Mouse (Mus musculus): Measurements from ENCODE around the gene Vps13d. TPM values are rescaled to one million over a fixed set of nuclear protein-coding genes. Genes with fewer than 3 reads are reported as not detected.

The Vps13d gene
- polyA plus RNA-seq, 1 experiment from 2014 or later, result 3.5 TPM

GRCm38 (mm10) chr4:145016669-145017068 is 178.1 kb downstream of the Vps13d start:
- Histone ChIP-seq H3K27ac (replicated peaks) (no peak overlapping the region), H3K4me1 (replicated peaks) (peaks cover 16% of the 10 kb centered on the region), H3K36me3 (replicated peaks) (peaks cover 48% of the 10 kb centered on the region), H3K27me3 (no peaks in the 10 kb centered on the region), H3K4me2 (no peak overlapping the region), H3K4me3 (replicated peaks) (no peak overlapping the region), H3K9me3 (replicated peaks) (no peaks in the 10 kb centered on the region), H3K9ac (no peak overlapping the region)
- 78% methylated on average over 1 of the region's 1 CpGs for WGBS (ENCODE audit: insufficient replicate concordance)
- no peak for ATAC-seq (ENCODE audit: insufficient read depth)

- ATAC-seq (ENCODE audit: insufficient read depth), result no peak
- Histone ChIP-seq H3K27ac (replicated peaks) (no peak overlapping the region), H3K27me3 (no peaks in the 10 kb centered on the region), H3K4me3 (replicated peaks) (no peak overlapping the region), H3K36me3 (replicated peaks) (peaks cover 45% of the 10 kb centered on the region), H3K9ac (no peak overlapping the region), H3K4me1 (replicated peaks) (peaks cover 23% of the 10 kb centered on the region), H3K4me2 (no peak overlapping the region), H3K9me3 (replicated peaks) (no peaks in the 10 kb centered on the region)
- 76% methylated on average over 4 of the region's 4 CpGs for WGBS (ENCODE audit: insufficient replicate concordance)
Observed at GRCm38 (mm10) chr4:145014632-145014960, 180.2 kb downstream of the Vps13d start.

- Histone ChIP-seq H3K4me3 (replicated peaks) (no peak overlapping the region), H3K4me2 (no peak overlapping the region), H3K9ac (no peak overlapping the region), H3K36me3 (replicated peaks) (peaks cover 40% of the 10 kb centered on the region), H3K27ac (replicated peaks) (no peak overlapping the region), H3K4me1 (replicated peaks) (peaks cover 25% of the 10 kb centered on the region), H3K27me3 (no peaks in the 10 kb centered on the region), H3K9me3 (replicated peaks) (no peaks in the 10 kb centered on the region)
- 71% methylated on average over 7 of the region's 7 CpGs for WGBS (ENCODE audit: insufficient replicate concordance)
- ATAC-seq (ENCODE audit: insufficient read depth), result no peak
Observed at GRCm38 (mm10) chr4:145013760-145014631, 180.8 kb downstream of the Vps13d start.

GRCm38 (mm10) chr4:145013187-145013586 is 181.6 kb downstream of the Vps13d start:
- Histone ChIP-seq H3K4me2 (no peak overlapping the region), H3K27ac (replicated peaks) (no peak overlapping the region), H3K4me1 (replicated peaks) (peaks cover 21% of the 10 kb centered on the region), H3K4me3 (replicated peaks) (no peak overlapping the region), H3K27me3 (no peaks in the 10 kb centered on the region), H3K36me3 (replicated peaks) (peaks cover 40% of the 10 kb centered on the region), H3K9ac (no peak overlapping the region), H3K9me3 (replicated peaks) (no peaks in the 10 kb centered on the region)
- WGBS (ENCODE audit: insufficient replicate concordance), result 73% methylated on average over 4 of the region's 4 CpGs
- ATAC-seq (ENCODE audit: insufficient read depth), result no peak

GRCm38 (mm10) chr4:145011156-145011555 is 183.6 kb downstream of the Vps13d start:
- no peak for ATAC-seq (ENCODE audit: insufficient read depth)

GRCm38 (mm10) chr4:145009934-145010333 is 184.9 kb downstream of the Vps13d start:
- WGBS (ENCODE audit: insufficient replicate concordance), result 82% methylated on average over 7 of the region's 7 CpGs
- H3K36me3 ChIP-seq (replicated peaks), result peaks cover 20% of the 10 kb centered on the region

More at GRCm38 (mm10) chr4:145011156-145011555, 183.6 kb downstream of the Vps13d start:
- Histone ChIP-seq H3K27ac (replicated peaks) (no peak overlapping the region), H3K27me3 (no peaks in the 10 kb centered on the region), H3K36me3 (replicated peaks) (peaks cover 31% of the 10 kb centered on the region), H3K9me3 (replicated peaks) (no peaks in the 10 kb centered on the region), H3K4me2 (no peak overlapping the region), H3K9ac (no peak overlapping the region), H3K4me1 (replicated peaks) (peaks cover 14% of the 10 kb centered on the region), H3K4me3 (replicated peaks) (no peak overlapping the region)
- 81% methylated on average over 3 of the region's 3 CpGs for WGBS (ENCODE audit: insufficient replicate concordance)

GRCm38 (mm10) chr4:145009437-145009836 is 185.4 kb downstream of the Vps13d start:
- Histone ChIP-seq H3K4me3 (replicated peaks) (no peak overlapping the region), H3K27ac (replicated peaks) (no peak overlapping the region), H3K27me3 (no peaks in the 10 kb centered on the region), H3K4me1 (replicated peaks) (peaks cover 10% of the 10 kb centered on the region), H3K4me2 (no peak overlapping the region), H3K9ac (no peak overlapping the region), H3K36me3 (replicated peaks) (peaks cover 15% of the 10 kb centered on the region; the same call in 1 of the 2 replicates), H3K9me3 (replicated peaks) (no peaks in the 10 kb centered on the region)
- no peak for ATAC-seq (ENCODE audit: insufficient read depth)
- 59% methylated on average over 3 of the region's 3 CpGs for WGBS (ENCODE audit: insufficient replicate concordance)

More at GRCm38 (mm10) chr4:145009934-145010333, 184.9 kb downstream of the Vps13d start:
- Histone ChIP-seq H3K4me1 (replicated peaks) (peaks cover 14% of the 10 kb centered on the region), H3K27ac (replicated peaks) (no peak overlapping the region), H3K27me3 (no peaks in the 10 kb centered on the region), H3K9ac (no peak overlapping the region), H3K4me2 (no peak overlapping the region), H3K4me3 (replicated peaks) (no peak overlapping the region), H3K9me3 (replicated peaks) (no peaks in the 10 kb centered on the region)
- no peak for ATAC-seq (ENCODE audit: insufficient read depth)

GRCm38 (mm10) chr4:145005943-145006545 is 188.8 kb downstream of the Vps13d start:
- peaks cover 12% of the 10 kb centered on the region for H3K4me1 ChIP-seq (replicated peaks)
- ATAC-seq (ENCODE audit: insufficient read depth), result no peak
- H3K27me3 ChIP-seq, result no peaks in the 10 kb centered on the region
- no peak overlapping the region for H3K4me2 ChIP-seq
- 79% methylated on average over 4 of the region's 4 CpGs for WGBS (ENCODE audit: insufficient replicate concordance)
- no peak overlapping the region for H3K27ac ChIP-seq (replicated peaks)
- no peak overlapping the region for H3K4me3 ChIP-seq (replicated peaks)
- no peak overlapping the region for H3K9ac ChIP-seq
- H3K9me3 ChIP-seq (replicated peaks), result no peaks in the 10 kb centered on the region
- H3K36me3 ChIP-seq (replicated peaks), result 0 out of 2 replicates have a peak, but pooled peaks cover 8% of the 10 kb centered on the region

- 87% methylated on average over 6 of the region's 6 CpGs for WGBS (ENCODE audit: insufficient replicate concordance)
- no peak for ATAC-seq (ENCODE audit: insufficient read depth)
Observed at GRCm38 (mm10) chr4:145004176-145004575, 190.6 kb downstream of the Vps13d start.

GRCm38 (mm10) chr4:145002733-145003132 is 192.1 kb downstream of the Vps13d start:
- H3K36me3 ChIP-seq (replicated peaks), result 0 out of 2 replicates have a peak, but pooled peaks cover 6% of the 10 kb centered on the region
- 72% methylated on average over 1 of the region's 1 CpGs for WGBS (ENCODE audit: insufficient replicate concordance)
- no peak overlapping the region for H3K4me2 ChIP-seq

More at GRCm38 (mm10) chr4:145004176-145004575, 190.6 kb downstream of the Vps13d start:
- peaks cover 22% of the 10 kb centered on the region for H3K4me1 ChIP-seq (replicated peaks)
- no peak overlapping the region for H3K4me2 ChIP-seq
- no peak overlapping the region for H3K9ac ChIP-seq
- H3K36me3 ChIP-seq (replicated peaks), result 0 out of 2 replicates have a peak, but pooled peaks cover 8% of the 10 kb centered on the region
- no peak overlapping the region for H3K27ac ChIP-seq (replicated peaks)
- H3K27me3 ChIP-seq, result no peaks in the 10 kb centered on the region
- no peaks in the 10 kb centered on the region for H3K9me3 ChIP-seq (replicated peaks)
- H3K4me3 ChIP-seq (replicated peaks), result no peak overlapping the region

GRCm38 (mm10) chr4:144999903-145000382 is 194.9 kb downstream of the Vps13d start:
- H3K36me3 ChIP-seq (replicated peaks), result 0 out of 2 replicates have a peak, but pooled peaks cover 6% of the 10 kb centered on the region
- ATAC-seq (ENCODE audit: insufficient read depth), result peak; percentile 82
- WGBS (ENCODE audit: insufficient replicate concordance), result 51% methylated on average over 20 of the region's 20 CpGs
- no peaks in the 10 kb centered on the region for H3K9me3 ChIP-seq (replicated peaks)
- H3K4me3 ChIP-seq (replicated peaks), result no peak overlapping the region
- peaks cover 52% of the 10 kb centered on the region for H3K4me1 ChIP-seq (replicated peaks)
- H3K4me2 ChIP-seq, result peak overlapping the region; percentile 32
- H3K27ac ChIP-seq (replicated peaks), result peak overlapping the region; percentile 79
- H3K9ac ChIP-seq, result no peak overlapping the region
- no peaks in the 10 kb centered on the region for H3K27me3 ChIP-seq

More at GRCm38 (mm10) chr4:145002733-145003132, 192.1 kb downstream of the Vps13d start:
- Histone ChIP-seq H3K4me1 (replicated peaks) (peaks cover 37% of the 10 kb centered on the region), H3K4me3 (replicated peaks) (no peak overlapping the region), H3K27ac (replicated peaks) (no peak overlapping the region), H3K27me3 (no peaks in the 10 kb centered on the region), H3K9me3 (replicated peaks) (no peaks in the 10 kb centered on the region), H3K9ac (no peak overlapping the region)
- ATAC-seq (ENCODE audit: insufficient read depth), result no peak

All from liver, embryonic 15.5 days (tissue).